Mouse (Mus musculus): ENCODE data around the gene Large1. TPM values are rescaled to one million over a fixed set of nuclear protein-coding genes. Genes with fewer than 3 reads are reported as not detected.

Large1 gene
- polyA plus RNA-seq, 1 experiment from 2014 or later, result 8.7 TPM

- TF ChIP-seq CTCF (IDR thresholded peaks at IDR 0.05; ENCODE audit: low read depth), result no peak
- no peak for ATAC-seq (ENCODE audit: insufficient read depth)
Measured at GRCm38 (mm10) chr8:73226841-73227240, 126.5 kb downstream of the Large1 start.

GRCm38 (mm10) chr8:73225654-73226053 is 127.7 kb downstream of the Large1 start:
- H3K36me3 ChIP-seq (ENCODE audit: insufficient read depth), result no peaks in the 10 kb centered on the region
- H3K27me3 ChIP-seq (ENCODE audit: insufficient read depth, low read length), result no peaks in the 10 kb centered on the region
- H3K4me2 ChIP-seq, result no peak overlapping the region
- H3K4me1 ChIP-seq (ENCODE audit: insufficient read depth), result no peaks in the 10 kb centered on the region
- ATAC-seq (ENCODE audit: insufficient read depth), result no peak
- DNase-seq, result no peak
- no peak for TF ChIP-seq CTCF (IDR thresholded peaks at IDR 0.05; ENCODE audit: low read depth)
- H3K9ac ChIP-seq, result no peak overlapping the region
- no peak overlapping the region for H3K27ac ChIP-seq (ENCODE audit: low read depth)
- no peaks in the 10 kb centered on the region for H3K9me3 ChIP-seq (ENCODE audit: low read depth, low read length)
- H3K4me3 ChIP-seq (ENCODE audit: low read depth, low read length), result no peak overlapping the region
- WGBS, result 54% methylated on average over 2 of the region's 2 CpGs

More at GRCm38 (mm10) chr8:73226841-73227240, 126.5 kb downstream of the Large1 start:
- H3K4me1 ChIP-seq (ENCODE audit: insufficient read depth), result no peaks in the 10 kb centered on the region
- H3K27me3 ChIP-seq (ENCODE audit: insufficient read depth, low read length), result no peaks in the 10 kb centered on the region
- no peak overlapping the region for H3K4me3 ChIP-seq (ENCODE audit: low read depth, low read length)
- H3K9ac ChIP-seq, result no peak overlapping the region
- H3K36me3 ChIP-seq (ENCODE audit: insufficient read depth), result no peaks in the 10 kb centered on the region
- no peak overlapping the region for H3K4me2 ChIP-seq
- DNase-seq, result no peak
- WGBS, result 75% methylated on average over 3 of the region's 3 CpGs
- H3K27ac ChIP-seq (ENCODE audit: low read depth), result no peak overlapping the region
- no peaks in the 10 kb centered on the region for H3K9me3 ChIP-seq (ENCODE audit: low read depth, low read length)

GRCm38 (mm10) chr8:73219178-73219811 is 134.0 kb downstream of the Large1 start:
- DNase-seq (no peak), ATAC-seq (ENCODE audit: insufficient read depth) (no peak)
- Histone ChIP-seq H3K4me2 (no peak overlapping the region), H3K36me3 (ENCODE audit: insufficient read depth) (no peaks in the 10 kb centered on the region), H3K27me3 (ENCODE audit: insufficient read depth, low read length) (no peaks in the 10 kb centered on the region), H3K9me3 (ENCODE audit: low read depth, low read length) (no peaks in the 10 kb centered on the region), H3K4me3 (ENCODE audit: low read depth, low read length) (no peak overlapping the region), H3K27ac (ENCODE audit: low read depth) (no peak overlapping the region), H3K9ac (no peak overlapping the region), H3K4me1 (ENCODE audit: insufficient read depth) (no peaks in the 10 kb centered on the region)
- WGBS, result 70% methylated on average over 6 of the region's 6 CpGs
- TF ChIP-seq CTCF (IDR thresholded peaks at IDR 0.05; ENCODE audit: low read depth), result no peak

DNA sequence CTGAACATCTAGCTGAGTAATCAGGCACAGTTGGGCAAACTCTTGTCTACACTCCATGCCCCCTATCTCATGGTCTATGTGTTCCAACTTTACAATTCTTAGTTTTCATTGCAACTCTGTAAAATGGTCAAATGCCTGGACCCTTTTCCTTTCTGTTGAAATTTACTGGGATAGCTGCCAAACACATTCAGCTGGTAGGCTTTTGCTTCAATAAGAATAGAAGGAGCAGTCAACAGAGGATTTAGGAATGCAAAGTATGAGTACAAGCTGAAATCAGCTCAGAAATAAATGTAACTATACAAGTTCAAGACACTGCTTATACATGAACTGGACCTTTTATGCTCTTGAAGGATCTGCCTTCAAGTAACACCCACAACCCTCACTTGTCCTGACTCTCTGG is 146.5 kb downstream of the Large1 start:
- Histone ChIP-seq H3K4me2 (no peak overlapping the region), H3K9me3 (ENCODE audit: low read depth, low read length) (no peaks in the 10 kb centered on the region), H3K27ac (ENCODE audit: low read depth) (no peak overlapping the region), H3K4me3 (ENCODE audit: low read depth, low read length) (no peak overlapping the region), H3K27me3 (ENCODE audit: insufficient read depth, low read length) (no peaks in the 10 kb centered on the region), H3K4me1 (ENCODE audit: insufficient read depth) (no peaks in the 10 kb centered on the region), H3K36me3 (ENCODE audit: insufficient read depth) (no peaks in the 10 kb centered on the region), H3K9ac (no peak overlapping the region)
- DNase-seq (peak; percentile 69), ATAC-seq (ENCODE audit: insufficient read depth) (no peak)
- no peak for TF ChIP-seq CTCF (IDR thresholded peaks at IDR 0.05; ENCODE audit: low read depth)

DNA sequence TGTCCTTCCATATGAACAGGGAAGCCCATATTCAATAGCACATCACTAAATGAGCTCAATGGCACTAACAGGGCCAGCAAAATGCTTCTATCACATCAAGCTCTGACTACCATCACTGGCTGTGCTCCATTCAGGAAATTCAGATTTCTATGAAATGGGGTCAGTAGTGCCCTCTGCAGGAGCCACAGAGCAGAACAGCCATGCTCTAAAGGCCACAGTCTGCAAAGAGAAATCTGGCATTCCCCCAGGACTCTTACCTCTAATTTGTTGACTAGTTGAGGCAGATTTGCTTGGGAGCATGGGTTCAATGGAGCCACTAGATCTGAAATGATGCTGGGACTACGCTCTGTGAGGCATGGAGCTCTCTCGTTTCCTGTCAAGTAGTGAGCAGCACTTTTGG is 151.5 kb downstream of the Large1 start:
- ATAC-seq (ENCODE audit: insufficient read depth) (no peak), DNase-seq (peak; percentile 14)
- Histone ChIP-seq H3K4me1 (ENCODE audit: insufficient read depth) (no peaks in the 10 kb centered on the region), H3K27ac (ENCODE audit: low read depth) (no peak overlapping the region), H3K9ac (no peak overlapping the region), H3K27me3 (ENCODE audit: insufficient read depth, low read length) (no peaks in the 10 kb centered on the region), H3K4me3 (ENCODE audit: low read depth, low read length) (no peak overlapping the region), H3K4me2 (no peak overlapping the region), H3K36me3 (ENCODE audit: insufficient read depth) (no peaks in the 10 kb centered on the region), H3K9me3 (ENCODE audit: low read depth, low read length) (no peaks in the 10 kb centered on the region)
- 77% methylated on average over 2 of the region's 2 CpGs for WGBS
- 0 out of 2 replicates have a peak, but pooled peaks have one; percentile 13 for TF ChIP-seq CTCF (IDR thresholded peaks at IDR 0.05; ENCODE audit: low read depth)

GRCm38 (mm10) chr8:73197714-73198113 is 155.6 kb downstream of the Large1 start:
- DNase-seq (no peak), ATAC-seq (ENCODE audit: insufficient read depth) (no peak)
- Histone ChIP-seq H3K9ac (no peak overlapping the region), H3K27ac (ENCODE audit: low read depth) (no peak overlapping the region), H3K4me3 (ENCODE audit: low read depth, low read length) (no peak overlapping the region), H3K36me3 (ENCODE audit: insufficient read depth) (no peaks in the 10 kb centered on the region), H3K4me1 (ENCODE audit: insufficient read depth) (no peaks in the 10 kb centered on the region), H3K4me2 (no peak overlapping the region), H3K27me3 (ENCODE audit: insufficient read depth, low read length) (no peaks in the 10 kb centered on the region), H3K9me3 (ENCODE audit: low read depth, low read length) (no peaks in the 10 kb centered on the region)
- 86% methylated on average over 1 of the region's 1 CpGs for WGBS
- TF ChIP-seq CTCF (IDR thresholded peaks at IDR 0.05; ENCODE audit: low read depth), result no peak

GRCm38 (mm10) chr8:73188684-73189083 is 164.7 kb downstream of the Large1 start:
- DNase-seq (no peak), ATAC-seq (ENCODE audit: insufficient read depth) (no peak)
- WGBS, result 84% methylated on average over 1 of the region's 1 CpGs
- Histone ChIP-seq H3K4me2 (no peak overlapping the region), H3K27me3 (ENCODE audit: insufficient read depth, low read length) (no peaks in the 10 kb centered on the region), H3K4me3 (ENCODE audit: low read depth, low read length) (no peak overlapping the region), H3K27ac (ENCODE audit: low read depth) (no peak overlapping the region), H3K36me3 (ENCODE audit: insufficient read depth) (no peaks in the 10 kb centered on the region), H3K9me3 (ENCODE audit: low read depth, low read length) (no peaks in the 10 kb centered on the region), H3K9ac (no peak overlapping the region), H3K4me1 (ENCODE audit: insufficient read depth) (no peaks in the 10 kb centered on the region)
- TF ChIP-seq CTCF (IDR thresholded peaks at IDR 0.05; ENCODE audit: low read depth), result no peak

Data from lung, embryonic 14.5 days (tissue).